Mouse (Mus musculus): ENCODE data around the gene Ntmt1.

DNA sequence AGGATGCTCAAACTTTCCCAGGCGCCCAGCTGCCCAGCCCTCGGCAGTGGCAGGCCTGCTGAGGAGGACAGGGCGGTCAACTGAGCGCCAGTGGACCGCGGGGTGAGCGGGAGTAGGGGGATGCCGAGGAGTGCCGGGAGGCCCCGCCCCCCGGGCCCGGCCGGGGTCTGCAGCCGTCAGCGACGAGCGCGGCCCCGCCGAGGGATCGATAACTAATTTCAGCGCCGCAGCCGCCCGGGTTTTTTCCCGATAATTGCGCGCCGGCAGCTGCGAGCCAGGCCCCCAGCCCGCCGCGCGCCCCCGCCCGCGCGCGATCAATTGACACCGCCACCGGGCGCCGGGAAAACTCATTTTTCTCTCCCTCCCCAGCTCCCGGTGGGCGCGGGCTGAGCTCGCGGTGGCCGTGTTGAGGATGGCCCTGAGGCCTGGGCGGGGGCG, 36.2 kb upstream of the Ntmt1 start:
- TF ChIP-seq POLR2A (IDR thresholded peaks at IDR 0.05; ENCODE audit: low read depth, low read length) (no peak), CTCF (conservative IDR thresholded peaks at IDR 0.05; ENCODE audit: insufficient read depth, insufficient read length, low read depth, low read length) (no peak)

All from kidney, adult 2 months (tissue).